Mouse (Mus musculus) urinary bladder, postnatal 36 days (tissue): ENCODE data around the gene Pole2.

ENCODE experiments used
- DNase-seq, 2 experiments: peaks; one replicate each; pipeline ENCODE4 v3.0.0; 2022; ENCODE audit warnings: low spot score in 2 of 2, mixed read lengths in 1 of 2

Gene Pole2

DNA sequence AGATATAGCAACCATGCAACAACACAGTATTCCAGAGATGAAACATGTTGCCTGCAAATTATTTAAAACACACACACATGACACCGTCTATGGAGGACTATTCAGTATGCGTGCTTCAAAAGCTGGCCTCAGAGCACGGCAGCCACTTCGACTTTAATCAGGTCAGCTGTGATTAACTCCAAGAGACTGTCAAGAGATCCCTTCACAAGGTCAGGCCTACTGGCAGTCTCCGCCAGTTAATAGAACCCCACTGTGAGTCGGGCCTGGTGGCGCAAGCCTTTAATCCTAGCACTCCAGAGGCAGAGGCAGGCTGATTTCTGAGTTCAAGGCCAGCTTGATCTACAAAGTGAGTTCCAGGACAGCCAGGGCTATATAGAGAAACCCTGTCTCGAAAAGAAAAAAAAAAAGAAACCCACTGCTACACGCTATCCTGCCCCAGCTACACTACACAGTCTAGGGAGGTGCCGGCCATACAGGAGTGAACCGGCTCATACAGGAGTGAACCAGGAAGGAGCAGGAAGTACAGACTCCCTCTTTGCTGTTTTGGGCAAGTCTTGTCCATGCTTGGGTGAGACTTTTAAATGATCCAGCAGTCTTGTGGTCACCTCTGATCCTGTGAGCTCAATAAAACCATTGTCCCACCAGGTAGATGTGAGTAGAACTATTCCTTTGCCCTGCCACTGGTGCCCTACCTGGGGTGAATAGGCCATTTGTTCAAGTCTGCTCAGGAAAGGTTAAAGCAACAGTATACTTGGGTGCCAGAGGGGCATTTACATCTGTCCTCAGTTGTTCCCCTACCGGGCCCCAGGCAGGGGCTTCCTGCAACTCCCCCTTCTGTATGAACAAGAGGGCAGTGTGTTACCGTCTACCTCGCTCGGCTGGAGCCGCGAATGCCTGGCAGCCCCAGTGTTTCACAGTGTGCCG, 17.7 kb downstream of the Pole2 start:
- DNase-seq = no peak

- no peak for DNase-seq
Observed at GRCm38 (mm10) chr12:69208520-69208919, 19.5 kb downstream of the Pole2 start.

GRCm38 (mm10) chr12:69207926-69208325, 20.1 kb downstream of the Pole2 start:
- no peak for DNase-seq

DNA sequence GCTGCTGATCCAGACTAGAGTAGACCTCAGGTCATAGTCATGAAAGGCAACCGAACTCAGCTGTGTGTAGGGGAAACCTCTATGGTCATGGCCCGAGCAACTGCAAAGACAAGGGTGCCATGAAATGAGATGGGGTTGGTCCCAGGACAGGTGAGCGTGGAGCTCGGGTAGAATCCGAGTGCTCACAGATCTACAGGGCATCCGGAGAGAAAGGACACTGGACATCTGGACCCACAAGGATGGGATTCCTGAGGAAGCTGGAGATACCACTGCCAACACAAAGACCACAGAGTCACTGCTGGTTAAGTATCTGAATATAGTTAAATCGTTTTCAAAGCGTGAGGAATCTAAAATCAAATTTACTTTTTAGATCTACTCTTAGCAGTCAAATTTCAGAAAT, 20.6 kb downstream of the Pole2 start:
- no peak for DNase-seq

DNA sequence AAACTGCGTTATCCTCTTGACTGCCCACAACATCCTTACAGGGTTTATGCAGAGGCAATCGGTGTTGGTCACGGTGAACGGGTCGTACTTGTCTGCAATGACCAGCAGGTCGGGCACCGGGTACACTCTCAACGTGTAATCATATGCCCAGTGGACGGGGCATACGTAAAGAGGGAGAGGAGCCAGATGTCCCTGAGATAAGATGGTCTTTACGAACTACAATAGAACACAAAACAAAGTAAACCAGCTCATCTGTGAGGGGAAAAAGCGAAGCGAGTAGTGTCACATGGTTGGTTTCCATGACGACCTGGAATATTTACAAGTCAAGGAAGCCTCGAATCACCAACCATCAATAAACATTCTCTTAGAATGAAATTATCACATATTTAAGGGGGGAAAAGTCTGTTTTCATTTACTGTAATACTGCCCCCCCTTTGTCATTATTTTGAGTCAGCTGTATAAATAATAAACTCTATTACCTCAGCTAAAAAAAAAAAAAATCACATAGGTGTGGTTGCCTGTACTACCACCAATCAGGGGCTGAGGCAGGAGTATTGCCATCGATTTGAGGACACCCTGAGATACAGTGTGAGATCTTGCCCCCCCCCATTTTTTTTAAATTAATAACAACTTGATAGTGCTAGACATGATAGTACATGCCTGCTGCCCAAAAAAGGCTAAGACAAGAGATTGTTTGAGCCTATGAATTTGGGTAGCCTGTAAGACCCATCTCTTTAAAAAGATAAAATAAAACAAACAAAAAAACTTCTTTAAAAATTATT, 23.8 kb downstream of the Pole2 start, which contains the start of gene Gm49384:
Gene Gm49384 (minus strand): TSS at position 216 of the 782 bp plus-strand sequence.
- no peak for DNase-seq

DNA sequence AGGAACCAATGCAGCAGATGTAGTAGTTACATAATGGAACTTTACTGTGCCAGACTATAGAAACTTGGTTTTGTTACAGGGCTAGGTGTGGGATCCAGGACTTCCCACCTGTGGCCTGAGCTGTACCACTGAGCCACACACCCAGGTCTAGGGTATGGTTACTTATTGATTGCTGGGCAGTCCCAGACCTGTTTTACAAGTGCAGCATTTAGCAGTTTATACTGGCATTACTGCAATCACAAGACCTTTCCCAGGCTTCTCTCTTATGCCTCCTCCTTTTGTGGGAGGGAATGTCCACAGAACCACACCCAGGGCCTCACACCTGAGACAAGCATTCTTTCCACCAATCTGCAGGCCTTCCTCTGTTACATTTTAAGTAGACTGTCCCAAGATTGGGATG, 29.0 kb downstream of the Pole2 start:
- no peak for DNase-seq

GRCm38 (mm10) chr12:69198164-69198535, 29.8 kb downstream of the Pole2 start, which contains the start of gene Dnaaf2:
Gene Dnaaf2 (minus strand): TSS chr12:69198429.
- DNase-seq = peak; percentile 43 to 63

DNA sequence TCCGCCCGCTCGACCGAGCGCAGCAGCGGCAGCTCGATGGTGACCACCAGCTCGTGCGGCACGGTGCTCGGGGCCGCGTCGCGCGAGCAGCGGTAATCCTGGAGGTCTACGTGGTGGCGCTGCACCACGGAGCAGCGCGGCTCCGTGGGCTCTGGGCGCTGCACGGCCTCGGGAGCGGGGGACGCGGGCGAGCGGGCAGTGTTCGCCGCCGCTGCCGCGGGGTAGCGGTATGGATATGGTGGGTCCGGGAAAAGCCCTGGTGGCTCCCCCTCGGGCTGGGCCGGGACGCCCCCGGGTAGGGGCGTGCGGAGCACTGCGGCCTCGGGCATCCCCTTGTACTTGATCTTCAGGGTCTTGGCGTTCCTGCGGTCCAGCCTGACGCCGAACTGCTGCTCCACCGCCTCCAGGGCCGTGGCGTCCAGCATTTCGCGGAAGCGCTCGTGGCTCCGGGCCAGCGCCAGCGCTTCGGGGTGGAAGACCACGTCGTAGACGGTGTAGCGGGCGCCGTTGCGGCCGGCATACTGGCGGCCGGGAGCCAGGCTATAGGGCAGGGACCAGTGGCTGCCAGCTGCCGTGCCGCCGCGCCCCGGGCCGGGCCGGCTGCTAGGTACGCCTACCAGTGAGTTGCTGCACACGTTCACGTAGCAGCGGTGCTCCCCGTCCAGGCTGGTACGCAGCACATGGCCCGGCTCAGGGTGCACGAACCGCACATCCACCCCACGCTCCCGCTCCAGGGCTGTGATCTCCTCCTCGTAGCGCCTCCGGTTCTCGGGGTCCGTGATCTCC, 30.4 kb downstream of the Pole2 start:
- peak; percentile 42 to 44 for DNase-seq

DNA sequence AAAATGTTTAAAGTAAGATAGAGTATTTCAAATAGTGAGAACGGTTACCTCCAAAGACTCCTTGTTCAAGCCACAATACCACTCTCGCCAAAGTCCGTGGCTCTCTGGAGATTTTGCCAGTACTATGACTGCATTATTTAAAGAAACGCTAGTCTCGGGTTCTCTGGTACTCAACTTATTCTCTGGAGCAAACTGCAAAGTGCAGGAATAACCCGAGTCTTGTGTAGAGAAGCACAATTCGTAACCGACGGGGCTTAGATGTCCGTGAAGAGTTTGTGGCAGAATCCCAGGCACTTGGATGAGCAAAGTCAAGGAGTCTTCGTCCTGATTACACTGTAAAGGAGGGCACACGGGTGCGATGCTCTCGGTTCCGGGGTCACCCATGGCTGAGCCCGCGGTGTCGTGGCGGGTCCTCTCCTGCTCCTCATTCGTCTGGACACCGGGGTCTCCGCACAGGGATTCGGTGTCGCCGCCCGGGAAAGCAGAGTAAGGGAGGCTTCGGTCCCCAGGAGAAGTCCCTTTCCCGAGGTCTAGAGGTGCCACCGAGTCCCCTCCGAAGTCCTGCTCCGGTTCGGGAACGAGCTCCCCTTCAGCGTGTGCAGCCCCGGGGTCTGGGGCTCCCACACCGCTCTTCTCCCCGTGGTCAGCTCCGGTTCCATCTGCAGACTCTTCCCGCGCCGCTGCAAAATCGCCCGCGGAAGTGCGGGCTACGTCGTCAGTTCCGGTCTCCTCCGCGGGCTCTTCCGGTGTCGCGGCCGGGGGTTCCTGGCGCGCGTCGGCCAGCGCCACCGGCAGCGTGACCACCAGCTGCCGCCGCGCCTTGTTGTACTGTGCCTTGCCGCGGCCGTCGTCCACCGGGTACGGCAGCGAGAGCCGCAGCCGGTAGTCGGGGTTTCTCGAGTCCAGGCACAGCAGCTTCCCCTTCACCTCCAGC, 31.3 kb downstream of the Pole2 start, which contains the start of gene Gm49383:
Gene Gm49383 (minus strand): TSS at position 661 of the 934 bp plus-strand sequence.
- peak; percentile 55 to 62 for DNase-seq

GRCm38 (mm10) chr12:69192637-69193036, 35.4 kb downstream of the Pole2 start:
- no peak for DNase-seq

GRCm38 (mm10) chr12:69191396-69191795, 36.6 kb downstream of the Pole2 start:
- DNase-seq = no peak

GRCm38 (mm10) chr12:69190522-69190921, 37.5 kb downstream of the Pole2 start:
- no peak for DNase-seq

DNA sequence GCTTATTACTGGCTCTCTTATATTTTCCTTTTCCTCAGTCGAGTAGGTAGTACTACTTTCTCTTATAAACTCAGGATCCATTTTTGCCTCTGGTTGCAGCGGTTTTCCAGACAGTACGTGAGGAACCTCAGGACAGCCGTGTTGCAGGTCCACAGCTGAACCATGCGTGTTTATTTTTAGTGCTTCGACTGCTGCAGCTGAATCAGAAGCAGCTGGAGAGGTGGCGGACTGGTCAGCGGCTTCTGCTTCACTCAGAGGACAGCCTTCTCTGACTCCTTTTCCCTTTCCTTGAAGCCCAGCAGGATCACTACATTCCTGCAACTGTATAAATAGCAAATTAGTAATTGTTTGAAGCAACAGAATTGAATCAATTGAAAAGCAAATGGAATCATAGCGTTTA, 37.9 kb downstream of the Pole2 start:
- DNase-seq = no peak

- DNase-seq = no peak
Observed at GRCm38 (mm10) chr12:69186811-69187471, 41.1 kb downstream of the Pole2 start.

DNA sequence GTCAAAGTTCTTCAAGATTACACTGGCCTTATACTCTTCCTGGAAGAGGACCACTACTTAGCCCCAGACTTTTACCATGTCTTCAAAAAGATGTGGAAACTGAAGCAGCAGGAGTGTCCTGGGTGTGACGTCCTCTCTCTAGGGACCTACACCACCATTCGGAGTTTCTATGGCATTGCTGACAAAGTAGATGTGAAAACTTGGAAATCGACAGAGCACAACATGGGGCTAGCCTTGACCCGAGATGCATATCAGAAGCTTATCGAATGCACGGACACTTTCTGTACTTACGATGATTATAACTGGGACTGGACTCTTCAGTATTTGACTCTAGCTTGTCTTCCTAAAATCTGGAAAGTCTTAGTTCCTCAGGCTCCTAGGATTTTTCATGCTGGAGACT, 42.6 kb downstream of the Pole2 start:
- no peak for DNase-seq

DNA sequence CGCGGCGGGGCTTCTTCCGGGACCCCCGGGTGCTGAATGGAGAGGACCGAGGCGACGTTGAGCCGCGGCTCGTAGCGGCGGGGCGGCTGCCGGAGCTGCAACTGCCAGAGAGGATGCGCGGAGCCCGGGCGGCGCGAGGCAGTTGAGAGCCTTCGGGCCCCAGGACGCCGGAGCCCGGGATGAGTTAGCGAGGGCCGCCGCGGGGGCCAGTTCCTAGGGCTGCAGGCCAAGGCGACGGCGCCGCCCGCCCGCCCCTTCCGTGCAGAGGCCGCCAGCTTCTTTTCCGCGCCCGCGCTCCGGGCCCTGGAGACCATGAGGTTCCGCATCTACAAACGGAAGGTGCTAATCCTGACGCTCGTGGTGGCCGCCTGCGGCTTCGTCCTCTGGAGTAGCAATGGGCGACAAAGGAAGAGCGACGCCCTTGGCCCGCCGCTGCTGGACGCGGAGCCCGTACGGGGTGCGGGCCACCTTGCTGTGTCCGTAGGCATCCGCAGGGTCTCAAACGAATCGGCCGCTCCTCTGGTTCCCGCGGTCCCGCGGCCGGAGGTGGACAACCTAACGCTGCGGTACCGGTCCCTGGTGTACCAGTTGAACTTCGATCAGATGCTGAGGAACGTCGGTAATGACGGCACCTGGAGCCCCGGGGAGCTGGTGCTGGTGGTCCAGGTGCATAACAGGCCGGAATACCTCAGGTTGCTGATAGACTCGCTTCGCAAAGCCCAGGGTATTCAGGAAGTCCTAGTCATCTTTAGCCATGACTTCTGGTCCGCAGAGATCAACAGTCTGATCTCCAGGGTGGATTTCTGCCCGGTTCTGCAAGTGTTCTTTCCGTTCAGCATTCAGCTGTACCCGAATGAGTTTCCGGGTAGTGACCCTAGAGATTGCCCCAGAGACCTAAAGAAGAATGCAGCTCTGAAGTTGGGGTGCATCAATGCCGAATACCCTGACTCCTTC, 43.4 kb downstream of the Pole2 start:
- peak; percentile 32 to 63 for DNase-seq

DNA sequence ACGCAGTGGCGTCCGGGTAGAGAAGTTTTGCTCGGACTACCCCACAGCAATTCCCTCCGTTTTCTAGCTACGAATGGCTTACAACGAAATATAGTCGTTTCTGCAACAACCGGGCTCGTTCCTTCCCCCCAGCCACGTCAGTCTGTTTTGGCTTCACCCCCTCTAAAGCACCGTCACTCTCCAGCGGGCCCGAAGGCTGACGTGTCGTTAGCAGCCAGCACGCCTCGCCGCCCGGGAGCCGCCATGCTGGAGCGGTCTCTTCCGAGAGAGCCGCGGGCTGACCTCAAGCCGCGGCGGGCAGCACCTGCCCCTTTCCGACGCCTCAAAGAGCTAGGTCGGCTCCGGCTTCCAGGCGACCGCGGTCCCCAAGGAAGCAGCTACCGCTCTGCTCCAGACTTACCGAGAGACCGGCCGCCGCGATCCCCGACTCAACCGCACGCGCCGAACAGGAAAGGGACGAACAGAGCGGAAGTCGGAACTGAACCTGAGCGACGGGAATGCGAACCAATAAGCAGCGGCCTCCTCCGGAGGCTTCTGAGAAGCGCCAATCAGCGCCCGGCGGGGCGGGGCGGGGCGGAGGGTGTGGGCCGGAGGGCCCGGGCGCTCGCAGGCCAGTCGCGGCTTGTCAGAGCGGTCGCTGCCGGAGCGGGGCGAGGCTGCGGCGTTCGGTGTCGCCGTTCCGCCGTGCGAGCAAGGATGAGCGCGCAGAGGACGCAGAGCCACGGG, 44.2 kb downstream of the Pole2 start, which contains the start of the genes Rpl36al and Mgat2:
Gene Rpl36al (minus strand): TSS at position 501 of the 726 bp plus-strand sequence.
Gene Mgat2 (plus strand): TSS at position 575 of the 726 bp plus-strand sequence.
- peak; percentile 99 for DNase-seq

- DNase-seq = no peak
Observed at GRCm38 (mm10) chr12:69181800-69182199, 46.2 kb downstream of the Pole2 start.
